Mouse (Mus musculus) kidney, embryonic 14.5 days (tissue): ENCODE data around the gene Zfp882. TPM values are rescaled to one million over a fixed set of nuclear protein-coding genes. Genes with fewer than 3 reads are reported as not detected.
"Not testable (repeated sequence)": the region's sequence is repeated elsewhere in the genome, so short reads cannot be mapped to it uniquely, and the experiment has no call there.

ENCODE experiments used
- ATAC-seq: fragments of 200-750 bp; cut with Nextera tagmentation; 2 replicates; pipeline ENCODE4 v1.8.0; 2017; ENCODE audit warnings: moderate number of reproducible peaks, mild to moderate bottlenecking, moderate TSS enrichment, moderate library complexity; ENCODE audit not compliant: low FRiP score, low TSS enrichment
- H3K27ac ChIP-seq: fragments of 300-500 bp; sonication (generic); 2 replicates; pipeline ENCODE4 v1.5.1; 2014; ENCODE audit warnings: low read depth, mild to moderate bottlenecking, low read length, moderate library complexity, mixed read lengths
- H3K27me3 ChIP-seq: fragments of 300-500 bp; sonication (generic); 2 replicates; pipeline ENCODE4 v1.6.1; 2014; ENCODE audit warnings: mild to moderate bottlenecking, low read length; ENCODE audit not compliant: control insufficient read depth, insufficient read depth
- H3K36me3 ChIP-seq: fragments of 300-500 bp; sonication (generic); 2 replicates; pipeline ENCODE4 v1.6.1; 2014; ENCODE audit warnings: low read length, mixed read lengths; ENCODE audit not compliant: control insufficient read depth, insufficient read depth
- H3K4me1 ChIP-seq: fragments of 300-500 bp; sonication (generic); 2 replicates; pipeline ENCODE4 v1.6.1; 2014; ENCODE audit warnings: low read length, mixed read lengths; ENCODE audit not compliant: control insufficient read depth, insufficient read depth
- H3K4me2 ChIP-seq: fragments of 300-500 bp; sonication (generic); replicated peaks from 2 replicates; pipeline ENCODE4 v1.6.1; 2014; ENCODE audit warnings: low read depth, mild to moderate bottlenecking, low read length
- H3K4me3 ChIP-seq: fragments of 300-500 bp; sonication (generic); 2 replicates; pipeline ENCODE4 v1.5.1; 2014; ENCODE audit warnings: mild to moderate bottlenecking, low read length
- H3K9ac ChIP-seq: fragments of 300-500 bp; sonication (generic); 2 replicates; pipeline ENCODE4 v1.6.1; 2014; ENCODE audit warnings: low read depth, mild to moderate bottlenecking, low read length, moderate library complexity
- H3K9me3 ChIP-seq: fragments of 300-500 bp; sonication (generic); 2 replicates; pipeline ENCODE4 v1.6.1; 2016; ENCODE audit warnings: low read length; ENCODE audit not compliant: control insufficient read depth
- WGBS: fragments of 180-500 bp; shearing (Covaris S2); extraction: QIAGEN DNeasy Blood & Tissue Kit; methylation state at CpG from one replicate; pipeline ENCODE4 v1.1.7; 2014; 5-methylcytosine and 5-hydroxymethylcytosine counted together
- polyA plus RNA-seq: library from polyadenylated mRNA; unstranded; fragments of >200 nt; fragmentation: Nextera tagmentation; extraction: Ambion mirVana; gene quantifications from 2 replicates; pipeline ENCODE4 v1.2.1, GENCODE M21; 2014

Zfp882 gene
- polyA plus RNA-seq, 1 experiment from 2014 or later: 10.5 TPM

- peak; percentile 100 for ATAC-seq
- Histone ChIP-seq H3K9ac (peak within 1 kb of the TSS; percentile 62), H3K4me2 (peak within 1 kb of the TSS; percentile 53), H3K9me3 (peaks cover 13% of the 10 kb centered on the region), H3K27ac (peak within 1 kb of the TSS; percentile 47; the same call in 1 of the 2 replicates), H3K36me3 (peaks cover 2% of the 10 kb centered on the region; the same call in 1 of the 2 replicates), H3K4me1 (0 out of 2 replicates have a peak, but pooled peaks cover 4% of the 10 kb centered on the region), H3K4me3 (peak within 1 kb of the TSS; percentile 55), H3K27me3 (no peaks in the 10 kb centered on the region)
- WGBS: 4% methylated on average over 34 of the region's 34 CpGs
Measured at GRCm38 (mm10) chr8:71950482-71951221, 42.2 kb downstream of the Zfp882 start, which contains the start of gene Zfp961. Gene Zfp961 (plus strand): TSS chr8:71951038.

GRCm38 (mm10) chr8:71951436-71952161 is 43.2 kb downstream of the Zfp882 start:
- Histone ChIP-seq H3K4me1 (0 out of 2 replicates have a peak, but pooled peaks cover 4% of the 10 kb centered on the region), H3K4me3 (peak overlapping the region; percentile 55), H3K9me3 (peaks cover 13% of the 10 kb centered on the region), H3K4me2 (peak overlapping the region; percentile 53), H3K36me3 (peaks cover 2% of the 10 kb centered on the region; the same call in 1 of the 2 replicates), H3K27me3 (no peaks in the 10 kb centered on the region), H3K27ac (peak overlapping the region; percentile 47; the same call in 1 of the 2 replicates), H3K9ac (peak overlapping the region; percentile 62; the same call in 1 of the 2 replicates)
- no peak for ATAC-seq
- WGBS: 38% methylated on average over 13 of the region's 14 CpGs

- Histone ChIP-seq H3K9me3 (peaks cover 13% of the 10 kb centered on the region), H3K4me3 (no peak overlapping the region), H3K9ac (no peak overlapping the region), H3K36me3 (peaks cover 2% of the 10 kb centered on the region; the same call in 1 of the 2 replicates), H3K4me2 (no peak overlapping the region; the same call in 1 of the 2 replicates), H3K27ac (no peak overlapping the region), H3K4me1 (0 out of 2 replicates have a peak, but pooled peaks cover 4% of the 10 kb centered on the region), H3K27me3 (no peaks in the 10 kb centered on the region)
- ATAC-seq: no peak
- WGBS: 79% methylated on average over 1 of the region's 1 CpGs
Measured at GRCm38 (mm10) chr8:71952489-71952888, 44.1 kb downstream of the Zfp882 start.

DNA sequence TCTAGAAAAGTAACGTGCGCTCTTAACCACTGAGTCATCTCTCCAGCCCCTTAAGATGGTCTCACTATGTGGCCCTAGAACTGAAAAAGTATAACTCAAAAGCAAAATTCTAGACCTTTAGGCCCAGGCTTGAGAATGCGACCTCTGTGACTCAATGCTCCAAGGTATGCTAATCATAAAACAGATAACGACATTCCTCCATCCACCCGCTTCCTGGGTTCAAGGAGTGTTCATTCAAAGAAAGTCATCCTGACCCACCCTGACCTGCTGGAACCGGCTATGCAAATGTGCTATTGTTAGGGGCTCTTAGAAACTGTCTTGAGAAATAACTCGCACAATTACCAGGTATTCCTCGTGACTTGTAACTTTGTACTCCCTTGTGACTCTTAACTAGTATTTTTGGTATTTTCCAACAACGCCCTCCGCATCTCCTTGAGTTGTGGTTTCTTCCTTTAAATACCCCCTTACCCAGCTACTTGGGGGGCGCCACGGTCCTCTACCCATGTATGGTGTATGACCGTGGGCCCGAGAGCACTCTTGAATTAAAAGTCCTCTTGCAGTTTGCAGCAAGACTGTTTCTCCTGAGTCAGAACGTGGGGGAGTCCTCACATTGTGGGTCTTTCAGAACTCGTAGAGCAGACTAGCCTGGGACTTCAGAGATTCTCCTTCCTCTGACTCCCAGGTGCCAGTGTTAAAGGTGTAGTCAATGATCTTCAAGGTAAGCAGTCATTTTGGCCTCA is 44.7 kb downstream of the Zfp882 start:
- not testable (repeated sequence) for H3K27ac ChIP-seq, H3K4me3 ChIP-seq, H3K36me3 ChIP-seq, H3K27me3 ChIP-seq, H3K9ac ChIP-seq, ATAC-seq, H3K4me2 ChIP-seq, H3K4me1 ChIP-seq
- 95% methylated on average over 16 of the region's 16 CpGs for WGBS
- H3K9me3 ChIP-seq: peaks cover 13% of the 10 kb centered on the region

DNA sequence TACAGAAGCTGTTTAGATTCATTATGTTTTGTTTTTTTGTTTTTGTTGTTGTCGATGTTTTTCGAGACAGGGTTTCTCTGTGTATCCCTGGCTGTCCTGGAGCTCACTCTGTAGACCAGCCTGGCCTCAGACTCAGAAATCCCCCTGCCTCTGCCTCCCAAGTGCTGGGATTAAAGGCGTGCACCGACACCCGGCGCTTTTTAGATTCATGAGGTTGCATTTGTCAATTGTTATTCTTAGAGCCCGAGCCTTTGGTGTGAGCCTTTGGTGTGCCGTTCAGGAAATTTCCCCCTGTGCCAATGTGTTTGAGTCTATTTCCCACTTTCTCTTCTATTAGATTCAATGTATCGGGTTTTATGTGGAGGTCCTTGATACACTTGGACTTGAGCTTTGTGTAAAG is 46.3 kb downstream of the Zfp882 start:
- no peak for ATAC-seq
- no peak overlapping the region for H3K4me3 ChIP-seq
- peaks cover 13% of the 10 kb centered on the region for H3K9me3 ChIP-seq
- H3K4me1 ChIP-seq: 0 out of 2 replicates have a peak, but pooled peaks cover 4% of the 10 kb centered on the region
- H3K4me2 ChIP-seq: no peak overlapping the region
- H3K27ac ChIP-seq: no peak overlapping the region
- no peaks in the 10 kb centered on the region for H3K27me3 ChIP-seq
- peaks cover 2% of the 10 kb centered on the region; the same call in 1 of the 2 replicates for H3K36me3 ChIP-seq
- no peak overlapping the region for H3K9ac ChIP-seq
- 98% methylated on average over 9 of the region's 9 CpGs for WGBS

GRCm38 (mm10) chr8:71960483-71960882 is 52.1 kb downstream of the Zfp882 start:
- Histone ChIP-seq H3K4me2 (no peak overlapping the region), H3K36me3 (peaks cover 4% of the 10 kb centered on the region; the same call in 1 of the 2 replicates), H3K27ac (no peak overlapping the region), H3K27me3 (no peaks in the 10 kb centered on the region), H3K4me1 (no peaks in the 10 kb centered on the region), H3K4me3 (no peak overlapping the region), H3K9me3 (no peaks in the 10 kb centered on the region; the same call in 1 of the 2 replicates), H3K9ac (no peak overlapping the region)
- ATAC-seq: no peak

GRCm38 (mm10) chr8:71961796-71962195 is 53.4 kb downstream of the Zfp882 start:
- Histone ChIP-seq H3K4me1 (no peaks in the 10 kb centered on the region), H3K27me3 (no peaks in the 10 kb centered on the region), H3K9me3 (peaks cover 7% of the 10 kb centered on the region; the same call in 1 of the 2 replicates), H3K27ac (no peak overlapping the region), H3K4me3 (no peak overlapping the region), H3K4me2 (no peak overlapping the region), H3K36me3 (peaks cover 17% of the 10 kb centered on the region), H3K9ac (no peak overlapping the region)
- ATAC-seq: no peak
- 91% methylated on average over 5 of the region's 5 CpGs for WGBS

- 83% methylated on average over 3 of the region's 3 CpGs for WGBS
- H3K9ac ChIP-seq: no peak overlapping the region
- no peak overlapping the region for H3K27ac ChIP-seq
- H3K4me3 ChIP-seq: no peak overlapping the region
- no peaks in the 10 kb centered on the region for H3K27me3 ChIP-seq
- peaks cover 38% of the 10 kb centered on the region for H3K36me3 ChIP-seq
- peaks cover 9% of the 10 kb centered on the region; the same call in 1 of the 2 replicates for H3K9me3 ChIP-seq
- no peak overlapping the region for H3K4me2 ChIP-seq
- ATAC-seq: no peak
- no peaks in the 10 kb centered on the region for H3K4me1 ChIP-seq
Measured at GRCm38 (mm10) chr8:71964051-71964450, 55.6 kb downstream of the Zfp882 start.
